Mouse (Mus musculus) common myeloid progenitor, adult 5-6 weeks (primary cell): ENCODE measurements around the gene Churc1. TPM values are rescaled to one million over a fixed set of nuclear protein-coding genes. Genes with fewer than 3 reads are reported as not detected.

Experiments used
- ATAC-seq: replicated peaks from 2 replicates; pipeline ENCODE4 v1.8.0; 2016; ENCODE audit warnings: low read depth, mild to moderate bottlenecking, moderate TSS enrichment, inconsistent platforms; ENCODE audit not compliant: poor library complexity, severe bottlenecking
- total RNA-seq: library from RNA; stranded (forward); fragments of 200-1000, 187-1606 nt; gene quantifications from 2 replicates; pipeline ENCODE4 v1.2.3, GENCODE M21; 2017

The Churc1 gene
- total RNA-seq, 1 experiment from 2014 or later = 45.8 TPM

- no peak for ATAC-seq
Observed at GRCm38 (mm10) chr12:76822651-76823041, 57.3 kb downstream of the Churc1 start, which contains the start of gene Rab15. Gene Rab15 (minus strand): TSS chr12:76822908.

- no peak for ATAC-seq
Observed at GRCm38 (mm10) chr12:76825283-76825682, 59.9 kb downstream of the Churc1 start.

GRCm38 (mm10) chr12:76832704-76833103 lies 67.4 kb downstream of the Churc1 start:
- no peak for ATAC-seq

Other genes starting within 250 kb of the Churc1 start
- 5.2 and 7.4 TPM in 2 replicates for gene Plekhg3, start 234.6 kb upstream of the Churc1 start, total RNA-seq
- 9.9 and 17.2 TPM in 2 replicates for gene Sptb, start 55.0 kb upstream of the Churc1 start, total RNA-seq
- 4.9 and 8.7 TPM in 2 replicates for gene Fntb, start 51 bp downstream of the Churc1 start, total RNA-seq
- not detected in 2 replicates for gene Gpx2, start 30.0 kb downstream of the Churc1 start, total RNA-seq
- not detected in 2 replicates for gene Rab15, start 57.4 kb downstream of the Churc1 start, total RNA-seq
- gene Max, start 196.7 kb downstream of the Churc1 start, total RNA-seq = 89.2 and 110 TPM in 2 replicates